9 mouse cellular contexts compared by ENCODE assay signal in genomic region chr19:57007781-57008710, GRCm38 (mm10). TPM values are rescaled to one million over a fixed set of nuclear protein-coding genes. Genes with fewer than 3 reads are reported as not detected.
DNase-seq lines count a peak whose midpoint lies in the region; ATAC-seq and TF ChIP-seq lines count a peak whose summit lies in the region.
"Had no signal": no experiment of that assay in that cellular context is flagged by ENCODE, and none has a peak within 500 bp of the region (broad histone marks: within the 10 kb centered on the region; RNA-seq: fewer than 3 reads in every experiment).

Gene Afap1l2, minus strand, starts transcription at chr19:57008228.

- H3K4me2 ChIP-seq in liver, embryonic 13.5 days, result peak within 1 kb of the TSS; percentile 58
- peak within 1 kb of the TSS; percentile 71 for H3K4me2 ChIP-seq in neural tube, embryonic 14.5 days (ENCODE audit: low read depth, low read length)

- no peak for ATAC-seq in liver, embryonic 13.5 days (ENCODE audit: low read depth)
- peak; percentile 63 for ATAC-seq in neural tube, embryonic 14.5 days (ENCODE audit: low read depth)
- ATAC-seq in inflammation-experienced regulatory T-cells, adult 6 months, result no peak

- no peaks in the 10 kb centered on the region for H3K9me3 ChIP-seq in liver, embryonic 13.5 days (replicated peaks)
- no peaks in the 10 kb centered on the region for H3K9me3 ChIP-seq in neural tube, embryonic 14.5 days (ENCODE audit: control insufficient read depth, low read length)

- DNase-seq in 3134 (ENCODE audit: extremely low read depth, insufficient read length, low spot score) (peak; percentile 80), ZHBTc4 (ENCODE audit: low read depth, low spot score) (peak; percentile 91)
- DNase-seq in embryo, embryonic 11 days, result peak; percentile 60
- DNase-seq in heart, adult 2 months, result peak; percentile 74 to 80
- DNase-seq in kidney, adult 2 months, result peak; percentile 90
- no peak for DNase-seq in liver, embryonic 13.5 days

- H3K9ac ChIP-seq in heart, adult 2 months (ENCODE audit: low read depth, low read length), result peak within 1 kb of the TSS; percentile 76
- H3K9ac ChIP-seq in liver, embryonic 13.5 days, result peak within 1 kb of the TSS; percentile 26; the same call in 1 of the 2 replicates
- H3K9ac ChIP-seq in neural tube, embryonic 14.5 days (replicated peaks; ENCODE audit: low read depth, low read length), result peak within 1 kb of the TSS; percentile 48

- H3K4me3 ChIP-seq in heart, adult 2 months, result peak within 1 kb of the TSS; percentile 74
- peak within 1 kb of the TSS; percentile 66 for H3K4me3 ChIP-seq in kidney, adult 2 months (ENCODE audit: insufficient read depth, low read depth, low read length)
- H3K4me3 ChIP-seq in liver, embryonic 13.5 days (replicated peaks), result peak within 1 kb of the TSS; percentile 49
- peak within 1 kb of the TSS; percentile 42 for H3K4me3 ChIP-seq in neural tube, embryonic 14.5 days (ENCODE audit: low read depth, low read length)

- 2% methylated on average over 68 of the region's 68 CpGs for WGBS in heart, adult 2 months
- 2% methylated on average over 68 of the region's 68 CpGs for WGBS in kidney, adult 2 months
- WGBS in liver, embryonic 13.5 days (ENCODE audit: insufficient replicate concordance), result 3% methylated on average over 68 of the region's 68 CpGs
- WGBS in neural tube, embryonic 14.5 days, result 4% methylated on average over 62 of the region's 68 CpGs

- H3K36me3 ChIP-seq in heart, adult 2 months (ENCODE audit: control insufficient read depth, insufficient read depth, low read length), result no peaks in the 10 kb centered on the region
- H3K36me3 ChIP-seq in kidney, adult 2 months (ENCODE audit: control insufficient read depth, insufficient read depth, low read length), result no peaks in the 10 kb centered on the region
- H3K36me3 ChIP-seq in liver, embryonic 13.5 days, result no peaks in the 10 kb centered on the region
- H3K36me3 ChIP-seq in neural tube, embryonic 14.5 days (ENCODE audit: control insufficient read depth, insufficient read depth, low read length), result no peaks in the 10 kb centered on the region

- intact Hi-C loops in heart, adult 2 months (cut with DNase I), result loop anchor here (1.0 to 5.0 kb wide), 2 partner anchors 66 to 89 kb away; no protein-coding TSS in a partner anchor

- peak within 1 kb of the TSS; percentile 77 for H3K27ac ChIP-seq in heart, adult 2 months
- peak within 1 kb of the TSS; percentile 72 for H3K27ac ChIP-seq in kidney, adult 2 months (ENCODE audit: insufficient read depth, low read depth, low read length)
- H3K27ac ChIP-seq in liver, embryonic 13.5 days, result no peak within 1 kb of the TSS
- H3K27ac ChIP-seq in neural tube, embryonic 14.5 days (ENCODE audit: low read depth, low read length), result no peak within 1 kb of the TSS

- 0 out of 2 replicates have a peak, but pooled peaks have one; percentile 48 for TF ChIP-seq EP300 in heart, adult 2 months (IDR thresholded peaks at IDR 0.05; ENCODE audit: insufficient read depth, low read depth, low read length)

- no peaks in the 10 kb centered on the region for H3K79me2 ChIP-seq in heart, adult 2 months (replicated peaks; ENCODE audit: control insufficient read depth, insufficient read depth, low read length)

- peaks cover 6% of the 10 kb centered on the region for H3K27me3 ChIP-seq in heart, adult 2 months (ENCODE audit: control insufficient read depth, insufficient read depth, low read length)
- no peaks in the 10 kb centered on the region for H3K27me3 ChIP-seq in kidney, adult 2 months (replicated peaks; ENCODE audit: control insufficient read depth, insufficient read depth, low read length)
- H3K27me3 ChIP-seq in liver, embryonic 13.5 days, result peaks cover 36% of the 10 kb centered on the region
- peaks cover 9% of the 10 kb centered on the region; the same call in 1 of the 2 replicates for H3K27me3 ChIP-seq in neural tube, embryonic 14.5 days (ENCODE audit: control insufficient read depth, insufficient read depth, low read length)

- TF ChIP-seq POLR2A in heart, adult 2 months (IDR thresholded peaks at IDR 0.05; ENCODE audit: insufficient read depth, low read depth, low read length), result no peak
- no peak for TF ChIP-seq POLR2A in kidney, adult 2 months (IDR thresholded peaks at IDR 0.05; ENCODE audit: low read depth, low read length)

- TF ChIP-seq CTCF in heart, adult 2 months (IDR thresholded peaks at IDR 0.05), result peak; percentile 85
- TF ChIP-seq CTCF in kidney, adult 2 months (conservative IDR thresholded peaks at IDR 0.05; ENCODE audit: insufficient read depth, insufficient read length, low read depth, low read length), result peak; percentile 71

- H3K4me1 ChIP-seq in heart, adult 2 months (ENCODE audit: control insufficient read depth, insufficient read depth, low read length), result peaks cover 3% of the 10 kb centered on the region; the same call in 1 of the 2 replicates
- peaks cover 4% of the 10 kb centered on the region for H3K4me1 ChIP-seq in kidney, adult 2 months (ENCODE audit: control insufficient read depth, insufficient read depth, low read length)
- peaks cover 4% of the 10 kb centered on the region for H3K4me1 ChIP-seq in liver, embryonic 13.5 days (replicated peaks)
- peaks cover 14% of the 10 kb centered on the region for H3K4me1 ChIP-seq in neural tube, embryonic 14.5 days (ENCODE audit: control insufficient read depth, insufficient read depth, low read length)

RNA-seq across cellular contexts. Expression of gene Afap1l2, which starts in this region (rescaled TPM):
- 1 to 10 TPM; 3.6 TPM for total RNA-seq in heart, adult 2 months (2021)
- 1.8 and 2.9 TPM in 2 replicates for polyA plus RNA-seq in heart, adult 2 months (2012; rRNA removed)
- 9.2 and 10.1 TPM in 2 replicates for polyA plus RNA-seq in kidney, adult 2 months (2012; rRNA removed)
- 0.96 and 1.2 TPM in 2 replicates for polyA plus RNA-seq in liver, embryonic 13.5 days (2015; fragmentation: Nextera tagmentation; extraction: Ambion mirVana)
- polyA plus RNA-seq in neural tube, embryonic 14.5 days (2014; fragmentation: Nextera tagmentation; extraction: Ambion mirVana), result 8.2 and 14.9 TPM in 2 replicates
- not detected for polyA plus RNA-seq in inflammation-experienced regulatory T-cells, adult 6 months (2017; shearing (Covaris generic))
- total RNA-seq: common myeloid progenitor, adult 5-6 weeks had no signal

Comparison
In these comparisons a context has a peak if more than half of its experiments do, and no peak if none do; other contexts are left out.
1. H3K27ac ChIP-seq: peak in heart, adult 2 months (single experiment) and kidney, adult 2 months (single experiment); none in liver, embryonic 13.5 days (single experiment) and neural tube, embryonic 14.5 days (single experiment).
2. H3K9ac ChIP-seq: peak in every context shown above with its lines; median percentile 76 in heart, adult 2 months; 48 in neural tube, embryonic 14.5 days; 26 in liver, embryonic 13.5 days.
3. Peak in every context shown above with its lines, with median percentiles within 50 percentile points of each other: H3K4me3 ChIP-seq.